Mouse (Mus musculus): ENCODE data around the gene Mef2c. TPM values are rescaled to one million over a fixed set of nuclear protein-coding genes. Genes with fewer than 3 reads are reported as not detected.

Gene Mef2c
- total and polyA plus RNA-seq, 3 experiments = 99.9 to 159 (median 107) TPM

- 0 out of 2 replicates have a peak, but pooled peaks have one; percentile 13 for TF ChIP-seq IRF4 (IDR thresholded peaks at IDR 0.05; ENCODE audit: low read depth, low read length)
- TF ChIP-seq POLR2A (IDR thresholded peaks at IDR 0.05; ENCODE audit: low read depth, low read length) = peak; percentile 26; the same call in 1 of the 2 replicates
- TF ChIP-seq BHLHE40 (IDR thresholded peaks at IDR 0.05; ENCODE audit: low read depth, low read length) = peak; percentile 68
- TF ChIP-seq MAZ (IDR thresholded peaks at IDR 0.05; ENCODE audit: low read depth, low read length) = no peak
- H3K27me3 ChIP-seq (replicated peaks) = no peaks in the 10 kb centered on the region
- dilution Hi-C loops (cut with MboI; ENCODE audit: extremely low pct_ligation_motif_present, extremely low pct_unique_long_range_greater_than_20kb, low sequenced_read_pairs) (no loop called here), in situ Hi-C loops (cut with MboI; ENCODE audit: low pct_ligation_motif_present, low pct_unique_long_range_greater_than_20kb, low sequenced_read_pairs) (no loop called here)
- no peak for DNase-seq (ENCODE audit: extremely low read depth)
- peaks cover 5% of the 10 kb centered on the region for H3K9me3 ChIP-seq (replicated peaks; ENCODE audit: low read length)
- H3K27ac ChIP-seq (ENCODE audit: insufficient read depth, low read depth) = no peak overlapping the region
- peak overlapping the region; percentile 82; the same call in 1 of the 2 replicates for H3K9ac ChIP-seq (ENCODE audit: insufficient read depth, low read depth)
- 0 out of 4 replicates have a peak, but pooled peaks cover 0 to 3% of the 10 kb centered on the region in 2 experiments for H3K4me1 ChIP-seq (ENCODE audit: control insufficient read depth in 1 of 2, insufficient read depth in 2 of 2)
- peak overlapping the region; percentile 82 for H3K4me2 ChIP-seq (ENCODE audit: insufficient read depth, low read depth, poor library complexity, severe bottlenecking)
- no peaks in the 10 kb centered on the region for H3K36me3 ChIP-seq (replicated peaks in 1 of 2; ENCODE audit: control insufficient read depth in 1 of 2, insufficient read depth in 1 of 2, low read length in 1 of 2)
- peaks cover 21% of the 10 kb centered on the region for H3K79me2 ChIP-seq (replicated peaks; ENCODE audit: control insufficient read depth, extremely low read depth, insufficient read depth, poor library complexity, severe bottlenecking)
- H3K4me3 ChIP-seq (replicated peaks in 1 of 3; ENCODE audit: low read depth in 2 of 3, low read length in 2 of 3, poor library complexity in 1 of 3) = peak overlapping the region in 2 of 3 experiments; percentile 70 to 85
Measured at GRCm38 (mm10) chr13:83523232-83523969, 19.6 kb downstream of the Mef2c start.

GRCm38 (mm10) chr13:83524159-83524901 lies 20.5 kb downstream of the Mef2c start:
- peak overlapping the region; percentile 60 to 85 (median 70) for H3K4me3 ChIP-seq (replicated peaks in 1 of 3; ENCODE audit: low read depth in 2 of 3, low read length in 2 of 3, poor library complexity in 1 of 3)
- H3K36me3 ChIP-seq (replicated peaks in 1 of 2; ENCODE audit: control insufficient read depth in 1 of 2, insufficient read depth in 1 of 2, low read length in 1 of 2) = no peaks in the 10 kb centered on the region
- H3K27ac ChIP-seq (ENCODE audit: insufficient read depth, low read depth) = peak overlapping the region; percentile 7; the same call in 1 of the 2 replicates
- no peaks in the 10 kb centered on the region for H3K27me3 ChIP-seq (replicated peaks)
- peaks cover 5% of the 10 kb centered on the region for H3K9me3 ChIP-seq (replicated peaks; ENCODE audit: low read length)
- peak overlapping the region; percentile 82 for H3K4me2 ChIP-seq (ENCODE audit: insufficient read depth, low read depth, poor library complexity, severe bottlenecking)
- peaks cover 23% of the 10 kb centered on the region for H3K79me2 ChIP-seq (replicated peaks; ENCODE audit: control insufficient read depth, extremely low read depth, insufficient read depth, poor library complexity, severe bottlenecking)
- in situ Hi-C loops (cut with MboI; ENCODE audit: low pct_ligation_motif_present, low pct_unique_long_range_greater_than_20kb, low sequenced_read_pairs) = no loop called here
- H3K4me1 ChIP-seq (ENCODE audit: control insufficient read depth in 1 of 2, insufficient read depth in 2 of 2) = 0 out of 4 replicates have a peak, but pooled peaks cover 0 to 3% of the 10 kb centered on the region in 2 experiments
- H3K9ac ChIP-seq (ENCODE audit: insufficient read depth, low read depth) = peak overlapping the region; percentile 82
- dilution Hi-C loops (cut with MboI; ENCODE audit: extremely low pct_ligation_motif_present, extremely low pct_unique_long_range_greater_than_20kb, low sequenced_read_pairs) = no loop called here
- DNase-seq (ENCODE audit: extremely low read depth) = peak; percentile 83
- TF ChIP-seq POLR2AphosphoS2 (IDR thresholded peaks at IDR 0.05; ENCODE audit: low read depth, low read length) = no peak
- no peak for TF ChIP-seq HCFC1 (IDR thresholded peaks at IDR 0.05; ENCODE audit: low read depth, low read length)
- TF ChIP-seq CHD1 (IDR thresholded peaks at IDR 0.05; ENCODE audit: low read depth, low read length) = no peak
- no peak for TF ChIP-seq JUND (conservative IDR thresholded peaks at IDR 0.05; ENCODE audit: low read depth, low read length)
- peak; percentile 15; the same call in 1 of the 2 replicates for TF ChIP-seq MAX (IDR thresholded peaks at IDR 0.05; ENCODE audit: low read length)
- TF ChIP-seq IRF4 (IDR thresholded peaks at IDR 0.05; ENCODE audit: low read depth, low read length) = peak; percentile 32; the same call in 1 of the 2 replicates
- no peak for TF ChIP-seq ZKSCAN1 (IDR thresholded peaks at IDR 0.05; ENCODE audit: borderline replicate concordance, low read depth, low read length)
- no peak for TF ChIP-seq CHD2 (IDR thresholded peaks at IDR 0.05; ENCODE audit: low read length)
- TF ChIP-seq MXI1 (IDR thresholded peaks at IDR 0.05; ENCODE audit: low read depth, low read length) = peak; percentile 91
- peak; percentile 56; the same call in 1 of the 2 replicates for TF ChIP-seq NELFE (IDR thresholded peaks at IDR 0.05; ENCODE audit: low read depth, low read length)
- TF ChIP-seq ZC3H11A (IDR thresholded peaks at IDR 0.05; ENCODE audit: low read depth, low read length) = no peak
- peak; percentile 81 for TF ChIP-seq NRF1 (IDR thresholded peaks at IDR 0.05; ENCODE audit: low read depth, low read length)
- no peak for TF ChIP-seq JUN (IDR thresholded peaks at IDR 0.05; ENCODE audit: insufficient read depth, low read depth, low read length)
- peak; percentile 74 for TF ChIP-seq SIN3A (IDR thresholded peaks at IDR 0.05; ENCODE audit: low read length)
- no peak for TF ChIP-seq ELF1 (IDR thresholded peaks at IDR 0.05; ENCODE audit: low read depth, low read length)
- no peak for TF ChIP-seq USF2 (conservative IDR thresholded peaks at IDR 0.05; ENCODE audit: low read depth, low read length)
- TF ChIP-seq POLR2A (IDR thresholded peaks at IDR 0.05; ENCODE audit: low read depth, low read length) = peak; percentile 81
- TF ChIP-seq RCOR1 (conservative IDR thresholded peaks at IDR 0.05; ENCODE audit: low read depth, low read length) = no peak
- no peak for TF ChIP-seq MAFK (IDR thresholded peaks at IDR 0.05; ENCODE audit: insufficient replicate concordance, low read length)
- TF ChIP-seq PAX5 (IDR thresholded peaks at IDR 0.05; ENCODE audit: low read length) = no peak
- TF ChIP-seq TBP (conservative IDR thresholded peaks at IDR 0.05; ENCODE audit: low read depth, low read length) = 0 out of 2 replicates have a peak, but pooled peaks have one; percentile 50
- no peak; the same call in 1 of the 2 replicates for TF ChIP-seq RAD21 (IDR thresholded peaks at IDR 0.05; ENCODE audit: low read depth, low read length)
- no peak for TF ChIP-seq SMC3 (IDR thresholded peaks at IDR 0.05; ENCODE audit: low read depth, low read length)
- TF ChIP-seq UBTF (IDR thresholded peaks at IDR 0.05; ENCODE audit: low read depth, low read length) = no peak
- TF ChIP-seq ZMIZ1 (IDR thresholded peaks at IDR 0.05; ENCODE audit: low read depth, low read length) = no peak
- no peak for TF ChIP-seq MAZ (IDR thresholded peaks at IDR 0.05; ENCODE audit: low read depth, low read length)
- TF ChIP-seq MEF2A (IDR thresholded peaks at IDR 0.05; ENCODE audit: borderline replicate concordance, low read depth, low read length) = no peak
- peak; percentile 63 for TF ChIP-seq BHLHE40 (IDR thresholded peaks at IDR 0.05; ENCODE audit: low read depth, low read length)

All from CH12.LX (cell line).